Mouse (Mus musculus) liver, postnatal 0 days (tissue): ENCODE results near the gene Nav3. TPM values are rescaled to one million over a fixed set of nuclear protein-coding genes. Genes with fewer than 3 reads are reported as not detected.

Source experiments
- ATAC-seq: fragments of 200-750 bp; cut with Nextera tagmentation; 2 replicates; pipeline ENCODE4 v1.8.0; 2017; ENCODE audit warnings: mild to moderate bottlenecking, moderate library complexity
- DNase-seq: peaks from one replicate; pipeline ENCODE4 v3.0.0-alpha.2; 2016
- H3K27ac ChIP-seq: fragments of 300-500 bp; sonication (generic); 2 replicates; pipeline ENCODE4 v1.5.1; 2014; ENCODE audit warnings: antibody characterized with exemption, moderate library complexity, mild to moderate bottlenecking, low read depth
- H3K27me3 ChIP-seq: fragments of 300-500 bp; sonication (generic); 2 replicates; pipeline ENCODE4 v1.6.1; 2014; ENCODE audit warnings: low read length, control low read depth, mixed read lengths; ENCODE audit not compliant: insufficient read depth
- H3K36me3 ChIP-seq: fragments of 300-500 bp; sonication (generic); replicated peaks from 2 replicates; pipeline ENCODE4 v1.6.1; 2014; ENCODE audit warnings: mild to moderate bottlenecking, control low read depth, low read length, moderate library complexity, mixed read lengths; ENCODE audit not compliant: insufficient read depth
- H3K4me1 ChIP-seq: fragments of 300-500 bp; sonication (generic); 2 replicates; pipeline ENCODE4 v1.6.1; 2014; ENCODE audit warnings: antibody characterized with exemption, mild to moderate bottlenecking, control low read depth; ENCODE audit not compliant: insufficient read depth
- H3K4me2 ChIP-seq: fragments of 300-500 bp; sonication (generic); 2 replicates; pipeline ENCODE4 v1.6.1; 2014; ENCODE audit warnings: low read depth, mild to moderate bottlenecking, low read length, moderate library complexity, mixed read lengths
- H3K4me3 ChIP-seq: fragments of 300-500 bp; sonication (generic); 2 replicates; pipeline ENCODE4 v1.5.1; 2014; ENCODE audit warnings: low read depth, low read length
- H3K9ac ChIP-seq: fragments of 300-500 bp; sonication (generic); replicated peaks from 2 replicates; pipeline ENCODE4 v1.6.1; 2014; ENCODE audit warnings: mild to moderate bottlenecking, moderate library complexity
- H3K9me3 ChIP-seq: fragments of 300-500 bp; sonication (generic); 2 replicates; pipeline ENCODE4 v1.6.1; 2016; ENCODE audit warnings: mild to moderate bottlenecking, control low read depth, low read length, mixed read lengths
- CTCF ChIP-seq: sonication (generic); IDR thresholded peaks from 2 replicates; pipeline ENCODE4 v1.5.1; 2016; ENCODE audit warnings: antibody characterized with exemption, low read depth
- EP300 ChIP-seq: IDR thresholded peaks from 2 replicates; pipeline ENCODE4 v1.6.1; 2016; ENCODE audit warnings: antibody characterized with exemption, low read depth, mild to moderate bottlenecking
- WGBS: fragments of 180-500 bp; shearing (Covaris S2); extraction: QIAGEN DNeasy Blood & Tissue Kit; methylation state at CpG from one replicate; pipeline ENCODE4 v1.1.7; 2014; ENCODE audit not compliant: insufficient replicate concordance; 5-methylcytosine and 5-hydroxymethylcytosine counted together
- polyA plus RNA-seq: library from polyadenylated mRNA; unstranded; fragments of >200 nt; fragmentation: Nextera tagmentation; extraction: Ambion mirVana; gene quantifications from 2 replicates; pipeline ENCODE4 v1.2.1, GENCODE M21; 2015

Nav3 gene
- polyA plus RNA-seq, 1 experiment from 2014 or later, result 0.04 TPM

DNA sequence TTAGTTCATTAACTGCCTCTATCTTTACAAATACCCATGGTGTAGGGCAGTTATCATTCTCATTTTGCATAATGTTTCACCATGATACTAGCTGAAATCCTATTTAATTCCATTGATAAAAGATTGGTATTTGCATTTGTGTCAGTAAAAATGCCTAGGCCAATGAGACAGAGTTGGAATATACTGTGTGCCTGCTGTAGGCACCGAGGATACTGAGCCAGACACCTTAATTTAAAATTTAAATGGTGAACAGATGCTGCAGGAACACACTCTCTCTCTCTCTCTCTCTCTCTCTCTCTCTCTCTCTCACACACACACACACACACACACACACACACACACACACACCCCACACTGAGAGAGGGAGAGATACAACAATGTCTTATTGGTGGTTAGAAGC lies 269.8 kb downstream of the Nav3 start:
- DNase-seq, result no peak
- TF ChIP-seq CTCF, result no peak
- TF ChIP-seq EP300, result no peak
- H3K9me3 ChIP-seq, result no peaks in the 10 kb centered on the region
- WGBS, result 58% methylated on average over 1 of the region's 1 CpGs
- H3K36me3 ChIP-seq, result no peaks in the 10 kb centered on the region
- H3K27me3 ChIP-seq, result no peaks in the 10 kb centered on the region
- no peak for ATAC-seq
- no peak overlapping the region for H3K9ac ChIP-seq
- H3K4me3 ChIP-seq, result no peak overlapping the region
- no peaks in the 10 kb centered on the region for H3K4me1 ChIP-seq
- H3K4me2 ChIP-seq, result no peak overlapping the region
- H3K27ac ChIP-seq, result no peak overlapping the region

DNA sequence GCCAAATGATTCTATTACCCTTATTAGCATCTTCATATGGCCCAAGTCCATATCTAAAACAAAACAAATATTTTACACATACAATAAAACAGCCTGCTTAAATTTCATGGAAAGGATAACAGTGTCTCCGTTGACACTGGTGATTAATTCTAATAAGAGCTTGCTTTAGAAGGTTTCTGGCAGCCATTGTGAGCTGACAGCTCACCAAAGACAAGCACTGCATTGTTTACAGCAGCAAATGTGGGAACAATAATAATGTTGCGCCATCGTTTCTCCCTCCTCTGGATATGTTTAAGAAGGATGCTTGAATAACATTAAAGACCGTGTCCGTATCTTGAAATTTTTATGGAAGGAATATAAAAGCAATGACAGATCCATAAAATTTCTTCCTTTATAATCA lies 280.1 kb downstream of the Nav3 start:
- Histone ChIP-seq H3K27me3 (no peaks in the 10 kb centered on the region), H3K9me3 (no peaks in the 10 kb centered on the region), H3K4me3 (no peak overlapping the region), H3K27ac (no peak overlapping the region), H3K4me2 (no peak overlapping the region), H3K36me3 (no peaks in the 10 kb centered on the region), H3K9ac (no peak overlapping the region), H3K4me1 (no peaks in the 10 kb centered on the region)
- ATAC-seq (no peak), DNase-seq (no peak)
- TF ChIP-seq CTCF (no peak), EP300 (no peak)
- 82% methylated on average over 5 of the region's 5 CpGs for WGBS

- 80% methylated on average over 6 of the region's 6 CpGs for WGBS
- Histone ChIP-seq H3K36me3 (no peaks in the 10 kb centered on the region), H3K4me1 (no peaks in the 10 kb centered on the region), H3K27me3 (no peaks in the 10 kb centered on the region), H3K4me2 (no peak overlapping the region), H3K9ac (no peak overlapping the region), H3K9me3 (no peaks in the 10 kb centered on the region), H3K4me3 (no peak overlapping the region), H3K27ac (no peak overlapping the region)
- no peak for DNase-seq
- TF ChIP-seq CTCF, result no peak
- no peak for TF ChIP-seq EP300
- no peak for ATAC-seq
Measured at GRCm38 (mm10) chr10:110169416-110169815, 286.6 kb downstream of the Nav3 start.

DNA sequence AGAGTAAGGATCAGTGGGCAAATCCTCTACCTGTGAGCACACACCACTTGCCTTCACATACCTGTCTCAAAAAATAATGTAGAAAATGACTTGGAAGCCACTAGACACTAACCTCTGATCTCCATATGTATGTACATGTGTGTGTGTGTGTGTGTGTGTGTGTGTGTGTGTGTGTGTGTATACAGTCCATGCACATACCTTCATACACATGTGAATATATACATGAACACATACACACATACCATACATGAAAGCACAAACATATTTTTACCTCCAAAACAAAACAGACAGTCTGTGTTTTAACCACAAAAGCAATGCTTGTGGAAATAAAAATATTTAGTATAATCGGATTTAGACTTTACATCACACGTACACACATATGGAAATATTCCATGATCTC lies 287.1 kb downstream of the Nav3 start:
- 73% methylated on average over 2 of the region's 2 CpGs for WGBS
- Histone ChIP-seq H3K27ac (no peak overlapping the region), H3K36me3 (no peaks in the 10 kb centered on the region), H3K4me3 (no peak overlapping the region), H3K9ac (no peak overlapping the region), H3K4me2 (no peak overlapping the region), H3K4me1 (no peaks in the 10 kb centered on the region), H3K9me3 (no peaks in the 10 kb centered on the region), H3K27me3 (no peaks in the 10 kb centered on the region)
- no peak for DNase-seq
- ATAC-seq, result no peak
- no peak for TF ChIP-seq CTCF

DNA sequence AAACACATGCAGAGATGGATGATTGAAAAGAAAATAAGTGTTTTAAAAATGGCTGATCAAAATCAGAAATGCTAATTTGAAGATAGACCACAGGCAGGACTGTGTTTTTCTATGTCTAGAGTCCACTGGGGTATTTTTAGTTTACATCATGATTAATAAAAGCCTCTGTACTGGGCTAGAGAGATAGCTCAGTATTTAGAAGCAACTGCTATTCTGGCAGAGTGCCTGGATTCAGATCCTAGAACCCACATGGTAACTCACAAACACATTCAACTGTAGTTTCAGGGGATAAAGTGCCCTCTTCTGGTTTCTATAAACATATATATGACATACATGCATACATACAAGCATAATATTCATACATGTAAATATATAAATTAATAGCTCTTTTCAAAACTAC lies 293.4 kb downstream of the Nav3 start:
- no peak for DNase-seq
- no peak overlapping the region for H3K27ac ChIP-seq
- no peak overlapping the region for H3K4me2 ChIP-seq
- TF ChIP-seq CTCF, result no peak
- TF ChIP-seq EP300, result no peak
- H3K4me3 ChIP-seq, result no peak overlapping the region
- no peak for ATAC-seq
- H3K27me3 ChIP-seq, result no peaks in the 10 kb centered on the region
- no peaks in the 10 kb centered on the region for H3K4me1 ChIP-seq
- no peak overlapping the region for H3K9ac ChIP-seq
- H3K36me3 ChIP-seq, result no peaks in the 10 kb centered on the region
- no peaks in the 10 kb centered on the region for H3K9me3 ChIP-seq

DNA sequence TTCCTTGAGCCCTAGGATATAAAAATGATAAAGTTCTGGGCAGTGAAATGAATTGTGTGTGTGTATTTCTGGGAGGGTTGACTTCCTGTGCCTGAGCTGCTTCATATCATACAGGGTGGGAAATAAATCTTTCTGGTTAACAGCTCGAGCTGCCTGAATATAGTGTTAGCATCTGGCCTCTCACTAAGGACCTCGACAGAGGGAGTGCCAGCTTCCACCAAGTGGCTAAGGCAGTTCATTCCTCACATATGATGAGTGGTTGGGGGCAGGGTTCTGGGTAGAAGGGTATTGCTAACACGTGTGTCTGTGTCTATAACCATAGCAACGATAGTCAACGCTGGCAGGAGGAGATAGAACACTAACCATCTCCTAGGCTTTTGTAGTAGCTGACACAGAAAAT lies 295.1 kb downstream of the Nav3 start:
- no peak for ATAC-seq
- WGBS, result 65% methylated on average over 5 of the region's 5 CpGs
- no peaks in the 10 kb centered on the region for H3K27me3 ChIP-seq
- no peak overlapping the region for H3K4me3 ChIP-seq
- H3K4me1 ChIP-seq, result no peaks in the 10 kb centered on the region
- H3K36me3 ChIP-seq, result no peaks in the 10 kb centered on the region
- H3K27ac ChIP-seq, result no peak overlapping the region
- no peak overlapping the region for H3K4me2 ChIP-seq
- DNase-seq, result no peak
- H3K9me3 ChIP-seq, result no peaks in the 10 kb centered on the region
- no peak overlapping the region for H3K9ac ChIP-seq
- TF ChIP-seq EP300 (no peak), CTCF (no peak)

- H3K4me3 ChIP-seq, result no peak overlapping the region
- TF ChIP-seq CTCF, result no peak
- TF ChIP-seq EP300, result no peak
- no peak overlapping the region for H3K4me2 ChIP-seq
- DNase-seq (no peak), ATAC-seq (no peak)
- no peaks in the 10 kb centered on the region for H3K9me3 ChIP-seq
- H3K27ac ChIP-seq, result no peak overlapping the region
- no peak overlapping the region for H3K9ac ChIP-seq
- no peaks in the 10 kb centered on the region for H3K4me1 ChIP-seq
- no peaks in the 10 kb centered on the region for H3K27me3 ChIP-seq
- WGBS, result 57% methylated on average over 1 of the region's 1 CpGs
- no peaks in the 10 kb centered on the region for H3K36me3 ChIP-seq
Measured at GRCm38 (mm10) chr10:110159548-110159947, 296.5 kb downstream of the Nav3 start.
